Mouse (Mus musculus) bone marrow, adult 2 months (tissue): ENCODE data around the gene Bmp4.

Source experiments
- CTCF ChIP-seq: fragments of 200-500 bp; IDR thresholded peaks from 2 replicates; pipeline ENCODE4 v1.5.1; 2011; ENCODE audit warnings: low read length, control low read depth; ENCODE audit not compliant: control insufficient read depth, insufficient read depth
- POLR2A ChIP-seq: fragments of 200-500 bp; IDR thresholded peaks from 2 replicates; pipeline ENCODE4 v1.6.1; 2011; ENCODE audit warnings: low read depth, mild to moderate bottlenecking, control low read depth, low read length, borderline replicate concordance; ENCODE audit not compliant: control insufficient read depth

- no peak for TF ChIP-seq POLR2A
- TF ChIP-seq CTCF, result no peak
These were observed 10.2 kb downstream of the Bmp4 start for GRCm38 (mm10) chr14:46380286-46380721.
